Mouse (Mus musculus) A20 (cell line): ENCODE results near the gene Pcmtd2.
A peak's percentile ranks its signal among the peaks of the same experiment; 100 is the strongest.
"Not testable (repeated sequence)": the region's sequence is repeated elsewhere in the genome, so short reads cannot be mapped to it uniquely, and the experiment has no call there.

ENCODE experiments used
- DNase-seq: peaks from one replicate; pipeline ENCODE4 v3.0.0-alpha.2; 2011; ENCODE audit warnings: low read depth, low spot score

Pcmtd2 gene

GRCm38 (mm10) chr2:181837372-181838292 lies at the start of gene Pcmtd2:
Pcmtd2 (plus strand) TSS chr2:181837854.
- peak; percentile 94 for DNase-seq

DNA sequence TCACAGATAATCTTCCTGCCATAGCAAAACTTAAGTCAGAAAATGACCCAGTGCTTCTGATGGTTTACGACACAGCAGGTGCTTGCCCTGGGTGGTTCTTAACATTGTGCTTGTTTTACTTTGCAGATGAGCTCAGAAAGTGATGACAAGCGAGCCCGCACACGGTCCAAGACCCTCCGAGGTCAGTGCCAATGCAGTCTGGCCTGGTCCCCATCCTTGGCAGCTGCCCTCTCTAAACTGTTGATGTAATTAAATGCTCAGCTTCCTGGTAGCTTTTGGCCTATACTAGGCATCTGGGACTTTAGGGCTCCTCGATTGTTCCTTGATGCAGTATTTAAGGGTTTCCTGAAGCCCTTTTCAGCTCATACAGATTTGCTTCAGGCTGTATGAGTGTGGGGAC lies 48.3 kb upstream of the Pcmtd2 start:
- DNase-seq: no peak

GRCm38 (mm10) chr2:181793186-181793585 lies 44.5 kb upstream of the Pcmtd2 start:
- not testable (repeated sequence) for DNase-seq

DNA sequence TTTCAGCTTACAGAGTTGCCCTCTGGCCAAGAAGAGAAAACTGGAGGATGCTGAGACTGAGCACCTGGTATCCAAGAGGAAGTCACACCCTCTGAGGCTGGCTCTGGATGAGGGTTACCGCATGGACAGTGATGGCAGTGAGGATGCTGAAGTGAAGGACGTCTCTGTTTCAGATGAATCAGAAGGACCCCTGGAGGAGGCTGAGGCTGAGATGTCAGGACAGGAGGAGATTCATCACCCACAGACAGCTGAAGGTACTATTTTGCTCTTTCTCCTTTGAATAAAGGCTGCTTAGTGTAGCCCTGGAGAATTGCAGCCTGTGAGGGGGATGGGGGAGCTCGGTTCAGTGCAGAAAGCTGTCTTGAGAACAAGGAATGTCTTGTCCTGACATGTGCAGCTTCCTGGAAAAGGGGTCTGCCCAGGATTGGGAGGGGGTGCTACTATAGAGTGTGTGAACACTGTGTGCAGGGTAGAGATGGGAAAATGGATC lies 42.0 kb upstream of the Pcmtd2 start:
- no peak for DNase-seq

DNA sequence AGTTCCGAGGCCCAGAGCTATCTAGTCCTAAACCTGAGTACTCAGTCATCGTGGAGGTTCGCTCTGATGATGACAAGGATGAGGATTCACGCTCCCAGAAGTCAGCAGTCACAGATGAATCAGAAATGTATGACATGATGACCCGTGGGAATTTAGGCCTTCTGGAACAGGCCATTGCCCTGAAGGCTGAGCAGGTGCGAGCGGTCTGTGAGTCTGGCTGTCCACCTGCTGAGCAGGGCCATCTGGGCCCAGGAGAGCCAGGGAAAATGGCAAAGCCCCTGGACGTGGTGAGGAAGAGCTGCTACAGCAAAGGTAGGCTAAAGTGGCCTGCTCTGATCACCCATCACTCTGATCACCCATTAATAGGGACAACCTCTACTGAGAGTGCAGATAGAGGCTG lies 40.0 kb upstream of the Pcmtd2 start:
- no peak for DNase-seq

- DNase-seq: no peak
These were observed 8.5 kb upstream of the Pcmtd2 start for GRCm38 (mm10) chr2:181829032-181829650.

- DNase-seq: no peak
These were observed 4.9 kb upstream of the Pcmtd2 start for GRCm38 (mm10) chr2:181832745-181833144.

DNA sequence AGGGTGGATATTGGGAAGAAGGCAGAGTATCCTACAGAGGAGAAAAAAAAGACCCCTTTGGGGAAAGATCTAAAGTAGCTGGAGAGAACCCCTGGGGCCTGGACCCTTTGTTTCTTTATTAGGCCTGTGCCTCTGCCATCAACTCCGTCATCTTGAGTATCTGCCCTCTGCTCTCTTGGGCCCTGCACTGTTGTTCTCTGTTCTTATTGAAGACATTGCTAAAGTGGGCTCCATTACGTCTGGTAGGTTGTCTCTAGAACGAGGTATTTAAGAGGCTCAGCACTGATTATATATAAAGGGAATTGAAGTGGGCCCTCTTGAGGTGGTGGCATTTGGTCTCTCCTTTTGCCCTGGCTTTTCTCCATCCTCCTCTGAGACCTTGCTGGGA lies 633 bp downstream of the Pcmtd2 start:
- peak; percentile 47 for DNase-seq

- no peak for DNase-seq
These were observed 8.2 kb downstream of the Pcmtd2 start for GRCm38 (mm10) chr2:181845709-181846394.

DNA sequence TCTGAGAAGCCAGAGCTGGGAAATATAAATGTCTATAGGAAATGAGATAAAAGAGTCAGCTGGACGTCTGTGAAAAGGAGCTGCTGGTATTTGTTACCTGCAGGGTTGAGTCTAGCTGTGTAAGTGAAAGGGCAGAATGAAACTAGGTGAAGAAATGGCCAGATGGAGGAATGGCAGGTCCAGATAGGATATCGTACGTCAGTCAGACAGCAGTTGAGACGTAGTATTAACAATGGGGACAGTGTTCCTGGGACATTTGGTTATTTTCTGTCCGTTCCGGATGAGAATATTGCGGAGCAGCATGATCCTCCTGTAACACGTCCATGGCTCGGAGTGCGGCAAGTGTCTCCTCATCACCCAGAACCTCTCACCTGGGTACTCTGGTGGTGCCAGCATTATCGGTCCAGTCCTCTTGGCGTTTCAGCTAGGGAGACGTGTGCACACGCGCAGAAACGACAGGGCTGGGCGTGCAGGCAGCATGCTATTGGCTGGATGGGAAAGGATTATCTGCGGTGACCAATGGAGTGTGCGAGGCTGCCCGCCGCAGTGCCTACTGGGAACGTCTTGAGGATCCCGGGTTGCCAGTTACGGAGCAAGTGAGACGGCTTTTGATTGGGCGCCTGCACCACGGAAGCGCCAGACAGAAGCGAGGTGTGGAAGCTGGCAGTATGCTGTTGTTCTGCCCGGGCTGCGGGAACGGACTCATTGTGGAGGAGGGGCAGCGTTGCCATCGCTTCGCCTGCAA lies 26.3 kb downstream of the Pcmtd2 start, which contains the start of gene Polr3k:
TSS of gene Polr3k (plus strand) at position 547 of the 745 bp plus-strand sequence.
- DNase-seq: peak; percentile 95

DNA sequence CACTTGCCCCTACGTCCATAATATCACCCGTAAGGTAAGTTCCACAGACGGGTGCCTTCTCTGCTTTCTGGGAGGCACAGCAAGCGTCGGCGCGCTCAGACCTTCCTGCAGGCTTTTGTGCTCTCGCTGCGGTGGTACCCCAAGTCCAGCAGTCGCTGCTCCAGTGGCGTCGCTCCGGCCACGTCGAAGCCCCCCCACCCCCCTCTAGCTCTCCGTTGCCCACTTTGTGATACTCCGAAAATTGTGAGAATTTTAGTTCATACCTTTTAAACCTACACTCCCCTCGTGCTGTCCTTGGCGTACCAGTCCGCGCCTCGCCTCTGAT lies 26.8 kb downstream of the Pcmtd2 start:
- no peak for DNase-seq

- DNase-seq: peak; percentile 62
These were observed 29.3 kb downstream of the Pcmtd2 start for GRCm38 (mm10) chr2:181866931-181867330.

GRCm38 (mm10) chr2:181871039-181871438 lies 33.4 kb downstream of the Pcmtd2 start:
- no peak for DNase-seq

DNA sequence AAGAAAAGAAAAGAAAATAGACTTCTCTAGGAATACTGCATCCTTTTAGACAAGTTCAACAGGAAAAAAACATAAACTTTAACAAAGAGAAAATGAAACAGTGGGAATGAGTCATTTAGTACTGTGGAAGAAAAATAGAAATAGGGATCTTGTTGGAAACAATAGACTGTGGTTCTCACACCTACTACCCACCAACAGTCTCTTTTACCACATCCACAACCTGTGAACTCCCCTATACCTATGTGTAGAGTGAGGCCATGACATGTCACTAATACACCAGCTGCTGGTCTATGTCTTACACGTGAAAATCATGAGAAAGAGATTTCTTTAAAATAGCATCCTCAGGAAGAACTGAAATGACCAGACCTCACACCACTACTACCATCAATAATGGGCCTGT lies 41.2 kb downstream of the Pcmtd2 start:
- no peak for DNase-seq

DNA sequence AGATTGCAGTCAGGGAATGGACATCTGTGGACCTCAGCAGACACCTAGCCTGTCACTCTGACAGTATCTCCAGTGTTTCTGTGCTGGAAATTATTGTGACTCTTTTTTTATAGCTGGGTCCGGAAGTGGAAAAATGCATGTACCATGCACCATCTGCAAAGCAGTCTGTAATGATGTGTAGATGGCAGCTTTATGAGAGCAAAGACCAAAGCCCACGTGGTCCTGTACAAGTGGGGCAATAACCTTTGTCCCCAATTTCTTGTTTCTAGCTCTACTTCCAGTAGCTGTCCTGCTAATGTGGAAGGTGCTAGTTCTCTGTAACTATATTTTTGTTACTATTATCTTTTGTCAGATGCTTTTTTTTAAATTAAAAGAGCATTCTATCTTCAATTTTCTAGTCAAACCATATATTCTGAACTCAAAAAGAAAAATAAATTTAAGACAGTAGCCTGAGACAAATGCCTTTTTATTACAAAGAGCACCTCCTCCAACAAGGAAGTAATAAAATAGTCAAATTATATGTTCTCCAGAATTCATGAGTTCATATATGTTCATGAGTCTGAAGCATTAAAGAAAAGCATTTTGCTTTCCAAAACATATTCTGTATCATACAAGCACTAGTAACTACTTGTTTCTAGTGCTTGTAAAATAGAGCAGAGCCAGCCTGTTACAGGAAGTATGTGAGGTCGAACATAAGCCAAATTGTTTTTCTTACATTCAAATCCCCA lies 45.5 kb downstream of the Pcmtd2 start:
- DNase-seq: no peak
